Mouse (Mus musculus): ENCODE measurements around the gene Gm10647. TPM values are rescaled to one million over a fixed set of nuclear protein-coding genes. Genes with fewer than 3 reads are reported as not detected.

The Gm10647 gene
- polyA plus RNA-seq (2015; fragmentation: Nextera tagmentation; extraction: Ambion mirVana) = 0.25 and 0.27 TPM in 2 replicates

DNA sequence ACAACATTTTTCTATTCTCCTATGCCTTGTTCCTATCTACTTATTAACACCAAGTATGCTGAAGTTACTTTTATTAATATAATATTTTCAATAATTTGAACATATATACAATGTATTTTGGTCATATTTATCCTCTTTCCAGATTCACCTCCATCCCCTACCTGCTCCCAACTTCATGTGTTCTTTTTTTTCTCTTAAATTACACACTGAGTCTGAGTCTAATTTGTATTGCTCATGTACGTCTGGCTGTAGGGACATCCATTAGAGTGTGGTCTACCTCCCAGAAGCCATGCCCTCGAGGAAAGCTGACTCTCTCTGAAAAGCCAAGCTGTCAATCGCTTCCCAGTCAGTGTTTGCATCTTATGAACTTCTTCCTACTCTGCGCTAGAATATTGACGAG lies at the start of gene Gm10647:
TSS of gene Gm10647 (plus strand) at position 301 of the 400 bp plus-strand sequence.
- H3K9me3 ChIP-seq (ENCODE audit: low read length) = no peaks in the 10 kb centered on the region
- H3K27ac ChIP-seq (ENCODE audit: low read depth) = peak within 1 kb of the TSS; percentile 49; the same call in 1 of the 2 replicates
- peak within 1 kb of the TSS; percentile 61; the same call in 1 of the 2 replicates for H3K9ac ChIP-seq (replicated peaks)
- H3K4me3 ChIP-seq (ENCODE audit: low read depth, low read length) = peak within 1 kb of the TSS; percentile 52
- no peak for ATAC-seq
- H3K27me3 ChIP-seq (ENCODE audit: insufficient read depth, low read length) = no peaks in the 10 kb centered on the region
- no peaks in the 10 kb centered on the region for H3K36me3 ChIP-seq (replicated peaks; ENCODE audit: insufficient read depth, low read length)
- peaks cover 18% of the 10 kb centered on the region; the same call in 1 of the 2 replicates for H3K4me1 ChIP-seq (ENCODE audit: insufficient read depth)
- TF ChIP-seq CTCF (IDR thresholded peaks at IDR 0.05; ENCODE audit: low read depth) = no peak
- no peak for TF ChIP-seq EP300 (IDR thresholded peaks at IDR 0.05; ENCODE audit: low read depth)
- peak within 1 kb of the TSS; percentile 80 for H3K4me2 ChIP-seq (ENCODE audit: low read depth, low read length)
- 69% methylated on average over 5 of the region's 5 CpGs for WGBS (ENCODE audit: insufficient replicate concordance)
- no peak for DNase-seq

DNA sequence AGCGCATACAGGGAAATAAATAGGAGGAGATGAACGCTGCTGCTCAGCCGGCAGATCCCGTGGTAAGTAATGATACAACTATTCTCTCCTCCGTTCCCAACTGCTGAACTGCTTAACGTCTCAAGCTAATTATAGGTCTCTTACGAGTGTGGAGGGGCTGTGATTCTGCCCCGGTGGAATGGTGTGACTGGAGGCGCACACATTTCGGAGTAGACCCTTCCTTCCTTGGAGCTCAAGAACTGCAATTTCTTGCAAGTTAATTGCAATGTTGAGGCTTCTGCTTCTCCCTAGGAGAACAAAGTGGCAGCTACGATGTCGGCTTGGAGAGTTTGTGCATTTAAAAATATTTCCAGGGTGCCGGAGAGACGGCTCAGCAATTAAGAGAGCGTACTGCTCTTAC lies 48.4 kb upstream of the Gm10647 start:
- ATAC-seq = no peak
- Histone ChIP-seq H3K36me3 (replicated peaks; ENCODE audit: insufficient read depth, low read length) (no peaks in the 10 kb centered on the region), H3K9me3 (ENCODE audit: low read length) (no peaks in the 10 kb centered on the region), H3K4me1 (ENCODE audit: insufficient read depth) (no peaks in the 10 kb centered on the region), H3K27ac (ENCODE audit: low read depth) (no peak overlapping the region), H3K27me3 (ENCODE audit: insufficient read depth, low read length) (no peaks in the 10 kb centered on the region), H3K4me2 (ENCODE audit: low read depth, low read length) (no peak overlapping the region), H3K4me3 (ENCODE audit: low read depth, low read length) (no peak overlapping the region), H3K9ac (replicated peaks) (no peak overlapping the region)
- TF ChIP-seq EP300 (IDR thresholded peaks at IDR 0.05; ENCODE audit: low read depth) = no peak
- TF ChIP-seq CTCF (IDR thresholded peaks at IDR 0.05; ENCODE audit: low read depth) = no peak
- no peak for DNase-seq
- WGBS (ENCODE audit: insufficient replicate concordance) = 80% methylated on average over 15 of the region's 15 CpGs

DNA sequence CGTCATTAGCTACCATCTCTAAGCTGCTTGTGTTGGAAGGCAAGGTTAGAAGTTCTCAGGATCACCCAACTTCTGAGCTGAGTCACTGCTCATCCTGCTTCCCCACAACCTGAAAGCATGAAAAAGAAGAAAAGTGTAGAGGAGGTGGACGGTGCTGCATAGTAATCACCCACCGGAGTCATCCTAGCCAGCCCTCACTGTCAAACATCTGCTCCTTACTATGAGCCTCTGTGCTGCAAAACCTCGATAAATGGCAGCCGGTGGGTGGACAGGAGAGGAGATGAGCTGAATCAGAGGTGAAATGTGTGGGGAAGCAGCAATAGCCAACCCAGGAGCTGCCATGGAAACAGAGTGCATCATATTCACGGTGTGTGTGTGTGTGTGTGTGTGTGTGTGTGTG lies 44.0 kb upstream of the Gm10647 start:
- Histone ChIP-seq H3K36me3 (replicated peaks; ENCODE audit: insufficient read depth, low read length) (no peaks in the 10 kb centered on the region), H3K27ac (ENCODE audit: low read depth) (no peak overlapping the region), H3K4me3 (ENCODE audit: low read depth, low read length) (no peak overlapping the region), H3K4me1 (ENCODE audit: insufficient read depth) (no peaks in the 10 kb centered on the region), H3K9ac (replicated peaks) (no peak overlapping the region), H3K9me3 (ENCODE audit: low read length) (no peaks in the 10 kb centered on the region), H3K4me2 (ENCODE audit: low read depth, low read length) (no peak overlapping the region), H3K27me3 (ENCODE audit: insufficient read depth, low read length) (no peaks in the 10 kb centered on the region)
- no peak for ATAC-seq
- no peak for DNase-seq
- no peak for TF ChIP-seq EP300 (IDR thresholded peaks at IDR 0.05; ENCODE audit: low read depth)
- TF ChIP-seq CTCF (IDR thresholded peaks at IDR 0.05; ENCODE audit: low read depth) = no peak
- 72% methylated on average over 6 of the region's 6 CpGs for WGBS (ENCODE audit: insufficient replicate concordance)

DNA sequence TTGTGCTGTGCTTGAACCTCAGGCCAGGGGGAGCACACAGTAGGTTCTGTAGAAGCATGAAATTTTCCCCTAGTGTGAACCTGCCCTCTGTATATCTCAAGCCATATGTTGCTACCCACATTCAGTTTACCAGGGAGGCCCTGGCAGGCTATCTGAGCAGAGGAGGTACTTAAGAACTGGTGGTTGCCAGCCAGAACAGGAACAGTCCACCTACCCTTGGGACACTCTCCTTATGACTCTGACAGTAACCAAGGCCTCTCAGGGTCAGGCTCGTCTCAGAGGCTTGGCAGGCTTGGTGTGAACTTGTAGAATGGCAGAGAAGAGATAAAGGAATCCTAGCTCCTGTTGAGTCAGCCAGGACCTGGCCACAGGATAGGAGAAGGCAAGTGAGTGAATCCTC lies 35.8 kb upstream of the Gm10647 start:
- no peaks in the 10 kb centered on the region for H3K36me3 ChIP-seq (replicated peaks; ENCODE audit: insufficient read depth, low read length)
- H3K27ac ChIP-seq (ENCODE audit: low read depth) = no peak overlapping the region
- no peak overlapping the region for H3K4me2 ChIP-seq (ENCODE audit: low read depth, low read length)
- H3K4me3 ChIP-seq (ENCODE audit: low read depth, low read length) = no peak overlapping the region
- WGBS (ENCODE audit: insufficient replicate concordance) = 43% methylated on average over 1 of the region's 1 CpGs
- H3K9ac ChIP-seq (replicated peaks) = no peak overlapping the region
- no peak for TF ChIP-seq CTCF (IDR thresholded peaks at IDR 0.05; ENCODE audit: low read depth)
- TF ChIP-seq EP300 (IDR thresholded peaks at IDR 0.05; ENCODE audit: low read depth) = no peak
- DNase-seq (no peak), ATAC-seq (no peak)
- H3K27me3 ChIP-seq (ENCODE audit: insufficient read depth, low read length) = no peaks in the 10 kb centered on the region
- H3K4me1 ChIP-seq (ENCODE audit: insufficient read depth) = no peaks in the 10 kb centered on the region
- no peaks in the 10 kb centered on the region for H3K9me3 ChIP-seq (ENCODE audit: low read length)

DNA sequence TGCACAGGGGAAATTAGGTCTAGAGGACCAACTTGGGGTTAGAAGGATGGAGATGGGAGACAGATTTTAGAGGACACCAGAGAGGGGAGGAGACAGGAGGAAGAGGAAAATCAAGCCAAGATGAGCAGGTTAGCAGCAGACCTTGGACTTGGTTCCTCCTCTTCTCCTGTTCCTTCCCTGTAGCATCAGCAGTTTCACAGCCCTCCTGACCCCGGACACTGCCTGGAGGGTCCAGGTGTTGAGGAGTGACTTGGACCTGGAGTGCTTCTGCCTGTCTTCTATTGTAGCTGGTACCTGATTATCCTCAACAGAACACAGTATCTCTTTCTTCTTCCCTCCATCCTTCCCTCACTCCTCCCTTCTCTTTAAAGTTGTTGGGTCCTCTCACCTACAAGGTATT lies 28.1 kb upstream of the Gm10647 start:
- Histone ChIP-seq H3K27ac (ENCODE audit: low read depth) (no peak overlapping the region), H3K9me3 (ENCODE audit: low read length) (no peaks in the 10 kb centered on the region), H3K9ac (replicated peaks) (no peak overlapping the region), H3K4me3 (ENCODE audit: low read depth, low read length) (no peak overlapping the region), H3K27me3 (ENCODE audit: insufficient read depth, low read length) (no peaks in the 10 kb centered on the region), H3K4me1 (ENCODE audit: insufficient read depth) (peaks cover 4% of the 10 kb centered on the region; the same call in 1 of the 2 replicates), H3K36me3 (replicated peaks; ENCODE audit: insufficient read depth, low read length) (no peaks in the 10 kb centered on the region), H3K4me2 (ENCODE audit: low read depth, low read length) (no peak overlapping the region)
- DNase-seq (no peak), ATAC-seq (no peak)
- 60% methylated on average over 1 of the region's 1 CpGs for WGBS (ENCODE audit: insufficient replicate concordance)
- no peak for TF ChIP-seq EP300 (IDR thresholded peaks at IDR 0.05; ENCODE audit: low read depth)
- no peak for TF ChIP-seq CTCF (IDR thresholded peaks at IDR 0.05; ENCODE audit: low read depth)

DNA sequence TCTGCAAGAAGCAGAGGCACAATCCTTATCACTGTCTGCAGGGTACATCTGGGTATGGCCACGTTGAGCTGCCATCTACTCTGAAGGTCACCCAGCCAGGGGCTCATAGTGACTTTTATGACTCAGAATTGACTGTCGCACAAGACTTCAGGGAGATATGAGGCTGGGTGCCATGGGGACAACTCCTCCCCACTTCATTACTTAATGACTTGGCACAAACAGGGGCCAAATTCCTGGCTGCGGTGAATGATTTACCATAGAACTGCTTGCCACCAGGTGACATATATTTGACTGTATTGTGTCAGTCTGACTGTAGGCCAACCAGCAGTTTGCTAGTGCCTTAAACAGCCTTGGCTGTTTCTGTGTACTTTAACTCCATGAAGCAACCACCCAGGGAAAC lies 27.6 kb upstream of the Gm10647 start:
- Histone ChIP-seq H3K4me1 (ENCODE audit: insufficient read depth) (peaks cover 4% of the 10 kb centered on the region; the same call in 1 of the 2 replicates), H3K36me3 (replicated peaks; ENCODE audit: insufficient read depth, low read length) (no peaks in the 10 kb centered on the region), H3K4me3 (ENCODE audit: low read depth, low read length) (no peak overlapping the region), H3K9ac (replicated peaks) (no peak overlapping the region), H3K9me3 (ENCODE audit: low read length) (no peaks in the 10 kb centered on the region), H3K27me3 (ENCODE audit: insufficient read depth, low read length) (no peaks in the 10 kb centered on the region), H3K4me2 (ENCODE audit: low read depth, low read length) (peak overlapping the region; percentile 22; the same call in 1 of the 2 replicates), H3K27ac (ENCODE audit: low read depth) (peak overlapping the region; percentile 55; the same call in 1 of the 2 replicates)
- ATAC-seq (peak; percentile 98), DNase-seq (peak; percentile 58)
- WGBS (ENCODE audit: insufficient replicate concordance) = 43% methylated on average over 3 of the region's 3 CpGs
- TF ChIP-seq EP300 (IDR thresholded peaks at IDR 0.05; ENCODE audit: low read depth) (no peak), CTCF (IDR thresholded peaks at IDR 0.05; ENCODE audit: low read depth) (no peak)

DNA sequence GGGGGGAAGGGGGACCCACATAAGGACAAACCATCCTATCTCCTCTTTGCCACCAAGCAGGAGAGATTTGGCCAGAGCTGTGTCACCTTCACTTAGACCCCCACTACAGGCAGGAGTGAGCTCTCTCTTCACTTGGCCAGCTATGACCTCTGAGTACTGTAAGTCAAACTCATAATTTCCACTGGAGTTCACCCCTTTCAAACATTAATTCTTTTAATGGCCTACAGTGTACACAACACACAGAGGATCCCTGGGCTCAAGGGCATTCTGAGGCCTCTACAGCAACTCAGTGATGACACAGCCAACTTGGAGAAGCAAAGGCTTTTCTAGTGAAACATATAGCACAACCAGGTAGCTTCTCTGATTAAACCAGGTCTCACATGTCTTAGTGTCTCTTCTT lies 26.1 kb upstream of the Gm10647 start:
- no peaks in the 10 kb centered on the region for H3K27me3 ChIP-seq (ENCODE audit: insufficient read depth, low read length)
- TF ChIP-seq CTCF (IDR thresholded peaks at IDR 0.05; ENCODE audit: low read depth) (no peak), EP300 (IDR thresholded peaks at IDR 0.05; ENCODE audit: low read depth) (no peak)
- no peak for DNase-seq
- no peaks in the 10 kb centered on the region for H3K36me3 ChIP-seq (replicated peaks; ENCODE audit: insufficient read depth, low read length)
- H3K9me3 ChIP-seq (ENCODE audit: low read length) = no peaks in the 10 kb centered on the region
- H3K4me3 ChIP-seq (ENCODE audit: low read depth, low read length) = no peak overlapping the region
- ATAC-seq = no peak
- no peak overlapping the region for H3K9ac ChIP-seq (replicated peaks)
- no peak overlapping the region for H3K4me2 ChIP-seq (ENCODE audit: low read depth, low read length)
- H3K27ac ChIP-seq (ENCODE audit: low read depth) = no peak overlapping the region
- peaks cover 4% of the 10 kb centered on the region; the same call in 1 of the 2 replicates for H3K4me1 ChIP-seq (ENCODE audit: insufficient read depth)

Measured in liver, postnatal 0 days (tissue).